Mouse (Mus musculus) heart, adult 2 months (tissue): ENCODE data around the gene Zfp780b.

Experiments
- CTCF ChIP-seq: fragments of 200-600 bp; IDR thresholded peaks from 2 replicates; pipeline ENCODE4 v1.8.1; 2022; ENCODE audit warnings: antibody characterized with exemption, mild to moderate bottlenecking, moderate library complexity
- POLR2A ChIP-seq: fragments of 200-500 bp; IDR thresholded peaks from 2 replicates; pipeline ENCODE4 v1.6.1; 2011; ENCODE audit warnings: mild to moderate bottlenecking, low read depth, low read length, control low read depth; ENCODE audit not compliant: insufficient read depth

- TF ChIP-seq CTCF (no peak), POLR2A (no peak)
These were observed 3.2 kb upstream of the Zfp780b start for GRCm38 (mm10) chr7:27982197-27982596.
